Mouse (Mus musculus): ENCODE results near the gene Bckdha.

DNA sequence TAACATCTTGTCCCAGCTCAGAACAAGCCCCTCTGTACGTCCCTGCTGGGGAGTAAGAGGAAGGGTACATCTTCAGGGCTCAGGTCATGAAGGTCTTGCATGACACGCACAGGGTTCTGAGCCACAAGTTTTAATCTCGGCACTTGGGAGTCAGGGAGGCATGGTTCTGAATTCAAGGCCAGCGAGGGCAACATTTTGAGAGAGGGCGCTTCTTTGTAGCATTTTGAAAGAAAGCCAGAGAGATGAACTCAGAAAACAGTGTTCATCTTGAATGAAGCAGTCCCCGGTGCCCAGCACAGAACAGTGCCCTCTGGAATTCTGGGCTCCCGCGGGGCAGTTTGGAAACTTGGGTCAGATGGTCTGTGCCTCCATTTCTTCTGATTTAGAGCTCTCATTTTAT is 7.6 kb upstream of the Bckdha start:
- TF ChIP-seq CTCF (IDR thresholded peaks at IDR 0.05; ENCODE audit: borderline replicate concordance, extremely low read depth, insufficient read depth, insufficient read length) (no peak), POLR2A (IDR thresholded peaks at IDR 0.05; ENCODE audit: borderline replicate concordance, extremely low read depth, insufficient read depth, insufficient read length, poor library complexity, severe bottlenecking) (no peak)

All from brain, embryonic 14.5 days (tissue).